Mouse (Mus musculus): ENCODE data around the gene 4930544D05Rik.

GRCm38 (mm10) chr11:70635601-70636000, 20.0 kb downstream of the 4930544D05Rik start:
- no peak for TF ChIP-seq POLR2A (IDR thresholded peaks at IDR 0.05; ENCODE audit: low read depth, low read length)
- no peak for TF ChIP-seq CTCF (IDR thresholded peaks at IDR 0.05; ENCODE audit: extremely low read depth, insufficient read length, insufficient replicate concordance, low read depth, low read length)
